Comparison of ENCODE assay signal across 8 mouse cellular contexts in genomic region chr10:83729492-83729891, GRCm38 (mm10). TPM values are rescaled to one million over a fixed set of nuclear protein-coding genes. Genes with fewer than 3 reads are reported as not detected.
A peak's percentile ranks its signal among the peaks of the same experiment; 100 is the strongest.
DNase-seq lines count a peak whose midpoint lies in the region; ATAC-seq lines count a peak whose summit lies in the region.

No protein-coding gene starts in this region.

- no peaks in the 10 kb centered on the region for H3K4me1 ChIP-seq in hindbrain, embryonic 16.5 days (ENCODE audit: control insufficient read depth, insufficient read depth, low read depth, low read length)

- H3K4me2 ChIP-seq in hindbrain, embryonic 16.5 days (ENCODE audit: low read length) = no peak overlapping the region

- ATAC-seq in hindbrain, embryonic 16.5 days = peak; percentile 76

- H3K9ac ChIP-seq in hindbrain, embryonic 16.5 days (ENCODE audit: low read depth, low read length) = no peak overlapping the region

- H3K36me3 ChIP-seq in hindbrain, embryonic 16.5 days (ENCODE audit: control insufficient read depth, insufficient read depth, low read length) = no peaks in the 10 kb centered on the region

- WGBS in hindbrain, embryonic 16.5 days = 30% methylated on average over 7 of the region's 7 CpGs

- no peaks in the 10 kb centered on the region for H3K9me3 ChIP-seq in hindbrain, embryonic 16.5 days (ENCODE audit: control insufficient read depth, low read length)

- no peaks in the 10 kb centered on the region for H3K27me3 ChIP-seq in hindbrain, embryonic 16.5 days (replicated peaks; ENCODE audit: control insufficient read depth, insufficient read depth, low read length)

- H3K27ac ChIP-seq in hindbrain, embryonic 16.5 days (ENCODE audit: low read depth, low read length) = no peak overlapping the region

- DNase-seq in T-cell, adult 2 months (ENCODE audit: low spot score) = peak; percentile 72
- DNase-seq in cerebellum, adult 9-10 months = peak; percentile 93
- peak; percentile 64 to 81 for DNase-seq in frontal cortex, postnatal 10 days (ENCODE audit: low spot score in 2 of 2)
- DNase-seq in layer of hippocampus, postnatal 36 days = peak; percentile 83 to 84
- DNase-seq in mesoderm, embryonic 11.5 days (ENCODE audit: low read depth, low spot score) = peak; percentile 80
- peak; percentile 95 for DNase-seq in right cerebral cortex, postnatal 14 days
- peak; percentile 93 for DNase-seq in urinary bladder, postnatal 25 days (ENCODE audit: low spot score)

- no peak overlapping the region for H3K4me3 ChIP-seq in hindbrain, embryonic 16.5 days (ENCODE audit: low read length)

RNA-seq across cellular contexts. Expression of gene 1500009L16Rik, which starts 6.8 kb away (rescaled TPM):
- 93.3 and 115 TPM in 2 replicates for polyA plus RNA-seq in hindbrain, embryonic 16.5 days (2015; fragmentation: Nextera tagmentation; extraction: Ambion mirVana)
- 10 to 100 TPM; 18.5 to 21.6 TPM for total RNA-seq in layer of hippocampus, postnatal 36 days (2021)
